Mouse (Mus musculus): ENCODE data around the gene Zswim7. TPM values are rescaled to one million over a fixed set of nuclear protein-coding genes. Genes with fewer than 3 reads are reported as not detected.

The Zswim7 gene
- polyA plus RNA-seq, 1 experiment from 2014 or later, result 22.2 TPM

DNA sequence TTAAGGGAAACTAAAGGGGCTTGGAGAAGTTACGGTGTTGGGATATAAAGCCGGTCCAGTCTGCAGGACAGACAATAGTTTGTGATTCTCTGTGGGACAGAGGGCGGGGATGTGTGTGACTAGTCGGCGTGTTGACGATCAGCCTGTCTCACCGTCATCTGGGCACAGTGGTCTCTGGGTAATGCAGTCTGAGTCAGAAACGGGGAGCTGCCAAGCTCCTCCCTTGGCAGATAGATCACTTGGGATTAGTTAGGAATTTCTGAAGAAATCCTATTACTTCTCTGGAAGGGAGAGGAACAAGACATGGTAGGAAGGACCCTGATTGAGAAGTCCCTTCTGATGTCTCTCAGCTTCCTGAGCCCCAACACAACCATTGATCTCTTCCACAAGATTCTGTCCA lies 37.3 kb downstream of the Zswim7 start:
- Histone ChIP-seq H3K27me3 (ENCODE audit: control insufficient read depth, insufficient read depth, low read length) (peaks cover 2% of the 10 kb centered on the region), H3K27ac (replicated peaks in 1 of 2; ENCODE audit: control insufficient read depth in 1 of 2, insufficient read depth in 1 of 2, low read depth in 2 of 2, low read length in 2 of 2) (no peak overlapping the region), H3K9me3 (ENCODE audit: control insufficient read depth, low read length) (peaks cover 4% of the 10 kb centered on the region; the same call in 1 of the 2 replicates), H3K4me3 (ENCODE audit: control insufficient read depth in 1 of 2, insufficient read depth in 1 of 2, low read depth in 1 of 2, low read length in 2 of 2) (no peak overlapping the region), H3K4me2 (ENCODE audit: low read length) (no peak overlapping the region), H3K36me3 (ENCODE audit: control insufficient read depth, insufficient read depth, low read length) (no peaks in the 10 kb centered on the region), H3K4me1 (ENCODE audit: control insufficient read depth in 2 of 2, insufficient read depth in 2 of 2, low read length in 2 of 2) (peaks cover 2% of the 10 kb centered on the region in 2 experiments; a peak in 1 of 4 replicates), H3K9ac (ENCODE audit: low read length) (no peak overlapping the region)
- WGBS, result 84% methylated on average over 8 of the region's 8 CpGs
- ATAC-seq (ENCODE audit: insufficient number of reproducible peaks, insufficient read depth, low FRiP score, low read depth), result no peak

DNA sequence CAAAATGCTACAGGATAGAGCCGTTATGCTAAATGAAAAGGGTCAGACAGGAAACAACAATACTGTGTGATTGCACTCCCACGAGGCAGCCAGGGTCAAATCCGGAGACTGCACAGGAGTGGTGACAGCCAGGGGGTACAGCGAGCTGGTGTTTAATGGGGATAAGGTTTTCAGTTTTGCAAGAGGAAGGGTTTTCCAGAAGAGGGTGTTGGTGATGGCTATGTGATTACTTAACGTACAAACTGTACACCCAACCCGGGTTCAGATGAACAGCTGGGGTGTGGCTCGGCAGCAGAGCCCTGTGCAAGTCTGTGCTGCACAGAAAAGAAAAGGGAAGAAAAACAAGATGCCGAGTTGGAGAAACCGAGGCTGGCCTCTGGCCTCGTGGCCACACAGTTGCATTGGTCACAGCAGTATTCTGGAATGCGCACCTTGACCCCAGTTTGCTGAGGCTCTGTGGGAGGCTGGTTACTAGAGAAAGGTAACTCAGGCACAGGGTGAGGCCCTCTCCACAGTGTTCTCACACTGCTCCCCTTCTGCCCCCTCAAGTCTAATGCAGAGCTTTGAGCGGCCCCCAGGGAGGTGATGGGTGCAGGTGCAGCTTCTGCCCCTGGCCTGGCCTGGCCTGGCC lies 40.4 kb downstream of the Zswim7 start:
- H3K4me3 ChIP-seq (ENCODE audit: control insufficient read depth in 1 of 2, insufficient read depth in 1 of 2, low read depth in 1 of 2, low read length in 2 of 2), result no peak overlapping the region
- WGBS, result 65% methylated on average over 12 of the region's 12 CpGs
- no peak overlapping the region for H3K9ac ChIP-seq (ENCODE audit: low read length)
- H3K4me1 ChIP-seq (ENCODE audit: control insufficient read depth in 2 of 2, insufficient read depth in 2 of 2, low read length in 2 of 2), result no peaks in the 10 kb centered on the region
- ATAC-seq (ENCODE audit: insufficient number of reproducible peaks, insufficient read depth, low FRiP score, low read depth), result no peak
- no peak overlapping the region for H3K4me2 ChIP-seq (ENCODE audit: low read length)
- H3K27ac ChIP-seq (replicated peaks in 1 of 2; ENCODE audit: control insufficient read depth in 1 of 2, insufficient read depth in 1 of 2, low read depth in 2 of 2, low read length in 2 of 2), result no peak overlapping the region
- H3K27me3 ChIP-seq (ENCODE audit: control insufficient read depth, insufficient read depth, low read length), result no peaks in the 10 kb centered on the region
- peaks cover 4% of the 10 kb centered on the region; the same call in 1 of the 2 replicates for H3K9me3 ChIP-seq (ENCODE audit: control insufficient read depth, low read length)
- H3K36me3 ChIP-seq (ENCODE audit: control insufficient read depth, insufficient read depth, low read length), result no peaks in the 10 kb centered on the region

DNA sequence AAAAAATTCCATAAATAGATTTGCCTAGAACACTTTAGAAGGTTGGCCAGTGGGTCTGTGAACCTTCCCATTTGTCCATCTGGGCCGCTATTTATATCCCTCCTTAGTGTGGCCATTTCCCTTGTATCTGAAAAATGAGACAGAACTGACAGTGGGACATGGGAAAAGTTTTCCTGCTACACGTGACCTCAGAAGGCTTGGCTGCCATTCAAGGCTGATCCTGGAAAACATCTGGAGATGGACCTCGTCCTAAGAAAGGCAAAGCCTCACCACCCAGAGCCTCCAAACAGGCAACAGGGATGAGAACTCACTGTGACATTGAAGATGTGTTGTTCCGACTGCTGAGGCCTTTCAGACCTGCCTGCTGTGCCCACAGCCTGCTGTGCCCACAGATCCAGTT lies 56.4 kb downstream of the Zswim7 start:
- peak overlapping the region in 1 of 2 experiments; percentile 21; a peak in 1 of 4 replicates for H3K27ac ChIP-seq (replicated peaks in 1 of 2; ENCODE audit: control insufficient read depth in 1 of 2, insufficient read depth in 1 of 2, low read depth in 2 of 2, low read length in 2 of 2)

DNA sequence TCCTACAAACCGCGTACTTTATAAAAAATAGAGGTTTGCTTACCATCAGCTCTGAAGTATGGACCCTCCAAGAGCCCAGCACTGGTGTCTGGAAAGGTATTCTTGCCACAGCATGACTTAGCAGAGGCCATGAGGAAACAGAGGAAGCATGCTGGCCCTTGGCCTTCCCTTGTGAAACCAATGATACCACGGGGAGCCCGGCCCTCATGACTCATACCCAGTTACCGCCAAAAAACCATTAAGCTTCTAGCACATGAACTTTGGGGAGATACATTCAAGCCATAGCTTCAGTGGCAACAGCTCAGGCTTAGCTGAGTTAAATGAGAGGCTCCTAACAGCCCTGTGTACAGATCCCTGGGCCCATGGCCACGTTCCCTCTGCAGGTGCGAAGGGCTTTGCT lies 57.2 kb downstream of the Zswim7 start:
- Histone ChIP-seq H3K9me3 (ENCODE audit: control insufficient read depth, low read length) (no peaks in the 10 kb centered on the region), H3K4me3 (ENCODE audit: control insufficient read depth in 1 of 2, insufficient read depth in 1 of 2, low read depth in 1 of 2, low read length in 2 of 2) (no peak overlapping the region), H3K27me3 (ENCODE audit: control insufficient read depth, insufficient read depth, low read length) (no peaks in the 10 kb centered on the region), H3K36me3 (ENCODE audit: control insufficient read depth, insufficient read depth, low read length) (no peaks in the 10 kb centered on the region), H3K4me2 (ENCODE audit: low read length) (no peak overlapping the region), H3K4me1 (ENCODE audit: control insufficient read depth in 2 of 2, insufficient read depth in 2 of 2, low read length in 2 of 2) (peaks cover 19 to 26% of the 10 kb centered on the region in 2 experiments), H3K27ac (replicated peaks in 1 of 2; ENCODE audit: control insufficient read depth in 1 of 2, insufficient read depth in 1 of 2, low read depth in 2 of 2, low read length in 2 of 2) (peak overlapping the region in 1 of 2 experiments; percentile 15; a peak in 1 of 4 replicates), H3K9ac (ENCODE audit: low read length) (no peak overlapping the region)
- 91% methylated on average over 7 of the region's 7 CpGs for WGBS
- no peak for ATAC-seq (ENCODE audit: insufficient number of reproducible peaks, insufficient read depth, low FRiP score, low read depth)

More for the DNA sequence above, 56.4 kb downstream of the Zswim7 start:
- H3K9ac ChIP-seq (ENCODE audit: low read length), result no peak overlapping the region
- H3K4me3 ChIP-seq (ENCODE audit: control insufficient read depth in 1 of 2, insufficient read depth in 1 of 2, low read depth in 1 of 2, low read length in 2 of 2), result no peak overlapping the region
- no peaks in the 10 kb centered on the region for H3K27me3 ChIP-seq (ENCODE audit: control insufficient read depth, insufficient read depth, low read length)
- no peaks in the 10 kb centered on the region for H3K9me3 ChIP-seq (ENCODE audit: control insufficient read depth, low read length)
- WGBS, result 37% methylated on average over 4 of the region's 4 CpGs
- H3K4me1 ChIP-seq (ENCODE audit: control insufficient read depth in 2 of 2, insufficient read depth in 2 of 2, low read length in 2 of 2), result peaks cover 19 to 26% of the 10 kb centered on the region in 2 experiments
- no peaks in the 10 kb centered on the region for H3K36me3 ChIP-seq (ENCODE audit: control insufficient read depth, insufficient read depth, low read length)
- no peak overlapping the region for H3K4me2 ChIP-seq (ENCODE audit: low read length)
- no peak for ATAC-seq (ENCODE audit: insufficient number of reproducible peaks, insufficient read depth, low FRiP score, low read depth)

DNA sequence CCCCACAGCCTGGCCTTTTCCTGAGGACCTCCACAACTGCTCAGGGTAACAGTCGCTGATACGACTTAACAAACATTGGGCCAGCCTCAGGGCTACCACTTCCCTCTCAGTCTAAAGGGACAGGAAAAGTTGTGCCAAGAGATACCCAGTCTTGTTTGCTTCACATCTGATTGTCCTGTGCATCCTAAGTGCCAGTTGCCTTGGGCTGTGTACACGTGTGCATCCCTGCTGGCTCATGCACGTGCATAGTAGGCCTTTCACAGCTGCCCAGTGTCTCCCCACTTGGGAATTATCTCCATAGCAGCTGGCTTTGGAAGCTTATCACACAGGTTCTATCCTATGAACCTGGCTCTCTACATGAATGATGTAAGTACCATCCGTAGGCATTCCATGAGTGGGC lies 57.8 kb downstream of the Zswim7 start:
- Histone ChIP-seq H3K4me3 (ENCODE audit: control insufficient read depth in 1 of 2, insufficient read depth in 1 of 2, low read depth in 1 of 2, low read length in 2 of 2) (no peak overlapping the region), H3K27me3 (ENCODE audit: control insufficient read depth, insufficient read depth, low read length) (no peaks in the 10 kb centered on the region), H3K9ac (ENCODE audit: low read length) (no peak overlapping the region), H3K4me2 (ENCODE audit: low read length) (no peak overlapping the region), H3K9me3 (ENCODE audit: control insufficient read depth, low read length) (no peaks in the 10 kb centered on the region), H3K27ac (replicated peaks in 1 of 2; ENCODE audit: control insufficient read depth in 1 of 2, insufficient read depth in 1 of 2, low read depth in 2 of 2, low read length in 2 of 2) (no peak overlapping the region), H3K4me1 (ENCODE audit: control insufficient read depth in 2 of 2, insufficient read depth in 2 of 2, low read length in 2 of 2) (peaks cover 19 to 26% of the 10 kb centered on the region in 2 experiments), H3K36me3 (ENCODE audit: control insufficient read depth, insufficient read depth, low read length) (no peaks in the 10 kb centered on the region)
- WGBS, result 83% methylated on average over 5 of the region's 5 CpGs
- no peak for ATAC-seq (ENCODE audit: insufficient number of reproducible peaks, insufficient read depth, low FRiP score, low read depth)

DNA sequence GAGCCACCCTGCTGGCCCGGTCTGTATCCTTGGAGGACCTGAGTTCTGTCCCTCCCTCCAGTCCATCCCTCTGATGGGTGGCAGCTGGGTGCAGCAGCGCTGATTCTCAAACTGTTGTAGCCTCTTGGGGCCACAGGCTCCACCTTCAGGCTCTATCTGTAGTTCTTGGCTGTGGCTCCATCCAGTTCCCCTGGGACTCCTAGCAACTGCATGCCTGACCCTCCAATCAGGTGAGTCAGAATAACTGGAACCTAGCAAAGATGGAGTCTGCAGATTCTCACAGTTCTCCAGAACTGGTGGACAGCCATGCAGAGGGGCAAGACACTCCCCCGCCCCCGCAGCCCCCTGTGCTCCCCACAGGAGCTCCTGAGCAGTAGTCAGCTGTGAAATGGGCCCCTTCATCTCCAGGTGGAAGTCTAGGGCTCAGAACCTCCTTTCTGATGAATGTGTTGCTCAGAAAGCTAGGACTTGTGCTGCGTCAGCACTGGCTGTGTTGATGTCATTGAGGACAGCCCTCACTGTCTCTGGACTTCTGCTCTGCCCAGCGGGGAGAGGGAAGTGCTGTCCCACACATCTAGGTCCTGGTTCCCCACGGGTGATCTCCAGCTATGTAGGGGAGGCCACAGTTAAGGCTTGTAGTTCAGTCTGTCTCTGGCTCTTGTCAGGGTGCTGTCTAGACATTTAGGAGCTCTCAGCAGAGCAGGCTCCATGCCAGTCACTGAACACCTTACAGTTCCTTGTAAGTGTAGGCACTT lies 60.2 kb downstream of the Zswim7 start:
- Histone ChIP-seq H3K9ac (ENCODE audit: low read length) (no peak overlapping the region), H3K4me2 (ENCODE audit: low read length) (no peak overlapping the region), H3K9me3 (ENCODE audit: control insufficient read depth, low read length) (no peaks in the 10 kb centered on the region), H3K4me3 (ENCODE audit: control insufficient read depth in 1 of 2, insufficient read depth in 1 of 2, low read depth in 1 of 2, low read length in 2 of 2) (no peak overlapping the region), H3K27me3 (ENCODE audit: control insufficient read depth, insufficient read depth, low read length) (no peaks in the 10 kb centered on the region), H3K27ac (replicated peaks in 1 of 2; ENCODE audit: control insufficient read depth in 1 of 2, insufficient read depth in 1 of 2, low read depth in 2 of 2, low read length in 2 of 2) (peak overlapping the region; percentile 29 to 43; a peak in 3 of 4 replicates), H3K36me3 (ENCODE audit: control insufficient read depth, insufficient read depth, low read length) (no peaks in the 10 kb centered on the region), H3K4me1 (ENCODE audit: control insufficient read depth in 2 of 2, insufficient read depth in 2 of 2, low read length in 2 of 2) (peaks cover 19 to 26% of the 10 kb centered on the region in 2 experiments)
- ATAC-seq (ENCODE audit: insufficient number of reproducible peaks, insufficient read depth, low FRiP score, low read depth), result peak; percentile 36; the same call in 1 of the 2 replicates
- WGBS, result 40% methylated on average over 7 of the region's 7 CpGs

DNA sequence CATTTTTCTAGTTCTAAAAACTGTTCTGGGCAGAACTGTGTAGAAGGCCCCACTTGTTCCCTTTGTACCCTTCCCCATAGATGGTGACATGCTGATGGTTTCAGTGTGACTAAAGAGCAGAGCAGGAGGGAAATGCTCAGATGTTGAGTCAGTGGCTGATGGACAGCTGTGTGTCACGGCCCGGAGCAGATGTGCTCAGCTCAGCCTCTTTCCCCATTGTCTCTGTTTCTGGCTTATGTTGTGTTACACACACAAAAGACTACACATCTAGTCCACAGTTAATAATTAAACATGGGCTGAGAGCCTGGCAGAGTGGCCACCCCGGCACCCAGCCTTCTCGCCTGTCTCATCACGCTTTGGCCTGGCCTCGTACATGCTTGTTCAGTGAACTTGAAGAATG lies 63.4 kb downstream of the Zswim7 start:
- Histone ChIP-seq H3K9me3 (ENCODE audit: control insufficient read depth, low read length) (no peaks in the 10 kb centered on the region), H3K27me3 (ENCODE audit: control insufficient read depth, insufficient read depth, low read length) (no peaks in the 10 kb centered on the region), H3K4me2 (ENCODE audit: low read length) (no peak overlapping the region), H3K4me1 (ENCODE audit: control insufficient read depth in 2 of 2, insufficient read depth in 2 of 2, low read length in 2 of 2) (peaks cover 11 to 14% of the 10 kb centered on the region in 2 experiments), H3K36me3 (ENCODE audit: control insufficient read depth, insufficient read depth, low read length) (no peaks in the 10 kb centered on the region), H3K9ac (ENCODE audit: low read length) (no peak overlapping the region), H3K27ac (replicated peaks in 1 of 2; ENCODE audit: control insufficient read depth in 1 of 2, insufficient read depth in 1 of 2, low read depth in 2 of 2, low read length in 2 of 2) (no peak overlapping the region), H3K4me3 (ENCODE audit: control insufficient read depth in 1 of 2, insufficient read depth in 1 of 2, low read depth in 1 of 2, low read length in 2 of 2) (no peak overlapping the region)
- ATAC-seq (ENCODE audit: insufficient number of reproducible peaks, insufficient read depth, low FRiP score, low read depth), result no peak
- 85% methylated on average over 6 of the region's 6 CpGs for WGBS
